Mouse (Mus musculus) kidney, adult 11 months (tissue): ENCODE results near the gene Sdk2.
A peak's percentile ranks its signal among the peaks of the same experiment; 100 is the strongest.

Experiments
- DNase-seq: peaks from one replicate; pipeline ENCODE4 v3.0.0; 2022

The Sdk2 gene

DNA sequence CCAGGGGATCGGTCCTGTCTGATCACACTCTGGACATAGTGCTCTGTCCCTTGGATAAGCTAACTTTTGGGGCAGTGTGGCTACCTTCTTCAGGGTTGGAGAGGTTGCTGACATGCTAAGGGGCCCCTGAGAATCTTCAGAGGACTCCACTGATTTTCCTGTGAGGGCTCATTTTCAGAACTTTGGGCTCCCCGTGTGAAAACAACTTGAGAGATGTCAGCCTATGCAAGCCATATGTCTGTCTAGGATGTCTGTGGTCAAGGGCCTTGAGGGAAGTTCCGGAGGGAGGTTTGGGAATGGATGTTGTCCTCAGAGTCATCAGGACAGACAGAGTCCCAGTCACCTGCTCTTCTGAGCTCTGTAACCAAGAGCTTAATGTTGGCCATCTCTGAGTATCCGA is 280.5 kb downstream of the Sdk2 start:
- no peak for DNase-seq

DNA sequence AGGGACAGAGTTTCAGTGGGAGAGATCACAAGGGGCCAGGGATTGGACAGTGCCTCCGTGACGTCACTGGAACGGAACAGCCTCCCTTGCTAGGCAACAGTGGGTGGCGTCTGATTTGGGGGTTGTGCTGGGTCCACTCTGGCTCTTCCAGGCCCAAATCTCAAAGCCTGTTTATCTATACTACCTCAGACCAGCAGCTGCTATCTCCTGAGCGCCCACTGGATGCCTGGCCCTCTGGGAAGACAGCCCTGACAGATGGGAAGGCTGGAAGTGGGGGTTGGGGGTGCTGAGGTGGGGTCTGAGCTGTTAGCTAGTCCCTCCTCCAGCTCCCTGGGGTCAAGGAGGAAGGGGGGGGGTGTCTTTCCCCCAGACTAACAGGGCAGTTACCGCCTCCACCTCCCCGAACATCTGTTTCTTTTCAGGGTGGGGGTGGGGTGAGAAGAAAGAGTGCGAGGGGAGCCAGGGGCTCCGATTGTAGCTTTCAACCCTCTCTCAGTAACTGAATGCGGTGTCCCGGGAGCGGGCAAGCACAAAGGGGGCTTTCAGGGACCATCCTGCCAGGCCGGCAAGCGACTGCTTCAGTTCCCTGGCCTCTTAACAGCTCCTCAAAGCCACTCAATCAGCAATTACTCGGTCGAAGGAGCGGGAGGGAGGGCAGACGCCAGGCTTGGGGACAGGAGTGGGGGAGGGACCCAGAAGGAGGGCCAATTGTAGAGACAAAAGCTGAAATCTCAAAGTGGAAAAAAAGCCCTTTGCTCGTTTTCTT is 281.3 kb downstream of the Sdk2 start:
- peak; percentile 27 for DNase-seq

DNA sequence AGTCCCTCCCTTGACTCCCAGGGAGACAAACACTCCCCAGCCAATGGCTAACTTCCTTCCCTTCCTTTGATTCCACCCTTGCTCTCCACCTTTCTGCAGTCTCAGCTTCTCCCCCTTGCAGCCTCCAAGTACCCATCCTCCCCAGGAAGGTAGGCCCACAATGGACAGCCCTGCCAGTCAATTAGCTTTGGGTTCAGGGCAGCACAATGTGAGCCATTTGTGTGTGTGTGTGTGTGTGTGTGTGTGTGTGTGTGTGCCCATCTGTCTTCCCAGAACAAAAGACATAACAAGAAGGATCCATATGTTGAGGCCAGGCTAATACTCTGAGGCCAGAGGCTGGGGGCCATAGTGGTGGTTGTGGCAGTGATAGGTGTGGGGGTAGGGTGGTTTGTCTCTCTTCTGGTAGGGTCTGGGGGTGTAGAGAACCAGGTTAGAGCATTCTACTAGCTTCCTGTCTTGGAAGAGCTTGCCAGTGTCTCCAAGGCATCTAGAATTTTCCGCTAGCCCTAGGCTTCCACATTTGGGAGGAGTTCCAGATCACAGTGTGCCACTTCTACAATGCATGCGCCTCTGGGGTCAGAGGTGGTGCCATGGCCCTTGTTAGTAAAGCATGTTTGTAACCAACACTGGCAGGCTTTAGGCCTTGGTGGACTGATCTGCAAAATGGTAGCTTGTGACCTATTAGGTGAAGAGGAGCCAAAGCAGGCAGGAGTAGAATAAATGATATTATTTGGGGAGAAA is 282.0 kb downstream of the Sdk2 start:
- DNase-seq: no peak

GRCm38 (mm10) chr11:113782496-113782895 is 284.4 kb downstream of the Sdk2 start:
- DNase-seq: no peak

- DNase-seq: no peak
Observed at GRCm38 (mm10) chr11:113782006-113782405, 284.8 kb downstream of the Sdk2 start.

DNA sequence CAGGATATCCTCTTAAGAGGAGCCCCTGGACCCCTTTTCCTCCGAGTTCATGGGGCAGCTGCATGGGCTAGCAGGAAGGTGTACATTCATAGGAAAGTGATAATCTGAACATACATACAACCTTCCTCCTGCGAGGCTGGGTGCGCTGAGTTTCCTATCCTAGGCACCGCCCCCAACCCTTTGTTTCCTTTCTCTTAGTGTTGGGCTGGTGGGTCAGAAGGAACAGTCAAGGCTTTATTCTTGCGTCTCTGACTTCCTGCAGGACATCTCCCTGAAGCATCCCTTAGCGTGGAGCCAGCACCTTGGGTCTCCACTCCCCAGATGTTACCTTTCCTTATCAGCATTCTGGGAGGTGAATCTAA is 287.2 kb downstream of the Sdk2 start:
- no peak for DNase-seq

- peak; percentile 28 for DNase-seq
Observed at GRCm38 (mm10) chr11:113778733-113779679, 287.8 kb downstream of the Sdk2 start.

DNA sequence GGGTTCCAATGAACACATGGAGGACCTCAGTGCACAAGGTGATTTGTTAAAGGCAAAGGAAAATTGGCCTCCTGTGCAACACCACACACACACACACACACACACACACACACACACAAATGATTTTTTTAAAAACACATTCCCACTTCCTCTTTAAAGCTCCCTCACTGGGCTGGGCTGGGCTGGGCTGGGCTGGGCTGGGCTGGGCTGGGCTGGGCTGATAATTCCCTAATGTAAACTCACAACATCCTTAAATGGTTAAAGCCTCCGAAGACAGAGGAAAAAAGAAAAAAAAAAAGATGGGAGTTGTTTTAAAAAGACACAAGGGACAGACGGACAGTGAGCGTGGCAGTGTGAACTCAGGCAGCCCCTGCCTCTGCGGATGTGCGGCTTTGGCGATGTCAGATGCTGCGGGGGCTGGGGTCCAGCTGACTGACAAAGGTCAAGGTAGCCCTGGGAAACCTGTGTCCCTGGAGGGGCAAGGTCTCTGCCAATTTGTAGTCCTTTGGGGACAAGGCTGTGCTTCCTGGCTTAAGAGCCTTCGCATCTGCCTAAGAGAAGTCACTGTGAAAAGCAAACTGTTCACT is 288.9 kb downstream of the Sdk2 start:
- DNase-seq: no peak

GRCm38 (mm10) chr11:113776851-113777511 is 289.9 kb downstream of the Sdk2 start:
- DNase-seq: no peak

- no peak for DNase-seq
Observed at GRCm38 (mm10) chr11:113774773-113775172, 292.1 kb downstream of the Sdk2 start.

DNA sequence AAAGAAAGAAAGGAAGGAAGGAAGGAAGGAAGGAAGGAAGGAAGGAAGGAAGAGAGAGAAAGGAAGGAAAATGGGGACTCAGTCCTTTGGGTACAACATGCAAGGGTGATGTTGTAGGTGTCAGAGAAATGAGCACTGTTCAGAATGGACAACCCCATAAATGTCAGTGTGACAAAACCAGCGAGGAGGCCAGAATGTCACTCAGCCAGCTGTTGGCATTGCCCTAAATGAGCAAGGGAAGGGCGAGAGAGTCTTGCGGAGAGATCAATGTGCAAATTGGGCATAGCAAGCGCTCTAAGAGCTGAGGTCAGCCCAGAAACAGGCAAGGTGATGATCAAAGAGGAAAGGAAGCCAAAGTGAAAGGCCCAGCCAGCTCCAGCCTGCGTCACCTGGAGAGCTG is 293.7 kb downstream of the Sdk2 start:
- no peak for DNase-seq

DNA sequence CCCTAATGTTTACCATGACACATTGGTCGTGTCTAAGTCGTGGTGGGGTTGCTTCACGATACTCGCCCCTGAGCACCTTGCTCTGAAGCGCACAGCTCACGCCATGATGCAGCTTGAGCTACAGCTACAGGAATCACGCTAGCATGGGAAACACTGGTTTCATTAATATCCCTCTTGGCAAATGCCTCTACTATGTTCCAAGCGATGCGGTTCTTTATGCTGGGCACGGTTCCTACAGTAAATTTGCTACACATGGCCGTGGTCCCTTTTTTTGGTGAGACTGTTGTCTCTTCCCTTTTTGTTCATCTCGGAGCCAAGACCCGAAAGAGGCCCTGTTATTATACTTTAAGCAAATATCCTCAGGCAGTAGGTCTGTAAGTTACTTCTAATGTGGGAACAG is 295.7 kb downstream of the Sdk2 start:
- DNase-seq: no peak

- no peak for DNase-seq
Observed at GRCm38 (mm10) chr11:113768356-113768755, 298.5 kb downstream of the Sdk2 start.

- no peak for DNase-seq
Observed at GRCm38 (mm10) chr11:113767285-113767684, 299.6 kb downstream of the Sdk2 start.

GRCm38 (mm10) chr11:113766284-113766985 is 300.4 kb downstream of the Sdk2 start:
- DNase-seq: no peak

GRCm38 (mm10) chr11:113764132-113764849 is 302.6 kb downstream of the Sdk2 start:
- no peak for DNase-seq

GRCm38 (mm10) chr11:113763449-113763848 is 303.4 kb downstream of the Sdk2 start:
- no peak for DNase-seq

DNA sequence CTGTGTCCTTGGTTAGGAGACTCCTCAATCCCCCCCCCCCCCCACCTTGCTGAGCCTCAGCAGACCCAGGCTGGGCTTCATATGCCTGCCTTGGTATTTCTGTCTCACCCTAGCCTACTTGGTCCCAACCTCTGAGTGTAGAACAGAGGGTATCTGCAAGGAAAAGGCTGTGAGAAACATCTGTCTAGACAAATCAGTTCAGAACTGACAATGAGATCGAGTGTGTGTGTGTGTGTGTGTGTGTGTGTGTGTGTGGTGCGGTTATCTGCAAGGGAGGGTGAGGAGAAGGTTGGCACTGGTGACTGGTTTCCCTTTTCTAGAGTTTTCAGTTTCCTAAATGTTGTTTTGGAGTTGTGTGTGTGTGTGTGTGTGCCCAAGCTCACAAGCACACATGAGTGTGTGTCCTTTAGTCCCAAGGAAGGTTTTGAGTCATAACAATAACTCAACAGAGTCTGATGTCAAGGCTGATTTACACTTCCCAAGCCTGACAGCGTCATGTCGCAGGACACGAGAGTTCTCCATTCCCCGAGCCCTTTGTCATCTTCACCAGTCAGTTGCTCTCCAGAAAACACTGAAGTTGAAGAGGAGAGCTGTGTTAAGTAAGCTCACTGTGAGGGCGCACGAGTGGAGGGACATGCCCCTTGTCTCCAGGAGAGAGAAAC is 304.6 kb downstream of the Sdk2 start:
- no peak for DNase-seq

DNA sequence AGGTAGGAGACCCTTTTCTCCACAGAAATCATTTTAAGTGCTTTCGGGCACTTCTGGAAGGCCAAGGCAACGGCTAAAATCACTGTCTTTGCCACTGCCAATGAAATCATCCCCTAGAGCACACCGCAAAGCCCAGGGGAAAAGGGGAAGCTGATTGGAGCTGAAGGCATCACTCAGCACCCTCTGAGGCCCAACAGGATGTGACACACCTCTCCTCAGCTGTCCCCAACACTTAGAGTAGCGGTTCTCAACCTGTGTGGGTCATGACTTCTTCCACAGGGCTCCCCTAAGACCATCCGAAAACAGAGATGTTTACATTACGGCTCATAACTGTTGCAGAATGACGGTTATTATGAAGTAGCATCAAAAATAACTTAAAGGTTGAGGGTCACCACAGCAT is 305.2 kb downstream of the Sdk2 start:
- no peak for DNase-seq

DNA sequence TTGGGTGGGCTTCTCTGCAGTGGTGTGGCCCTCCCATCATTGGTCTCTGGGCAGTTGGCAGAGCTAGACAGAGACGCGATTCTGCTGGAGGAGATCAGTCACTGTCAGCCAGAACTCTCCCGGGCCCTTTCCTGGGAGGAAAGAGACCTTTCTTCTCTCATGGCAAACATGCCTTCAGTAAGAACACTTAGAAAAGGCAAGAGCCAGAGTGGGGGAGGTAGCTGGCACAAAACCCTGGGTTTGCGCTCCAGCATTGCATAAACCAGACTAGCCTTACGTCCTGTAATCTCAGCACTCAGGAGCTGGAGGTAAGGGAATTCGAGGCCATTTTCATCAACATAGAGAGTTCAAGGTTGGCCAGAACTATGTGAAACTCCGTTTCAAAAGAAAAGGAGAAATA is 306.4 kb downstream of the Sdk2 start:
- DNase-seq: no peak

- no peak for DNase-seq
Observed at GRCm38 (mm10) chr11:113758851-113759250, 308.0 kb downstream of the Sdk2 start.
